Mouse (Mus musculus): ENCODE data around the gene Gm49450.

DNA sequence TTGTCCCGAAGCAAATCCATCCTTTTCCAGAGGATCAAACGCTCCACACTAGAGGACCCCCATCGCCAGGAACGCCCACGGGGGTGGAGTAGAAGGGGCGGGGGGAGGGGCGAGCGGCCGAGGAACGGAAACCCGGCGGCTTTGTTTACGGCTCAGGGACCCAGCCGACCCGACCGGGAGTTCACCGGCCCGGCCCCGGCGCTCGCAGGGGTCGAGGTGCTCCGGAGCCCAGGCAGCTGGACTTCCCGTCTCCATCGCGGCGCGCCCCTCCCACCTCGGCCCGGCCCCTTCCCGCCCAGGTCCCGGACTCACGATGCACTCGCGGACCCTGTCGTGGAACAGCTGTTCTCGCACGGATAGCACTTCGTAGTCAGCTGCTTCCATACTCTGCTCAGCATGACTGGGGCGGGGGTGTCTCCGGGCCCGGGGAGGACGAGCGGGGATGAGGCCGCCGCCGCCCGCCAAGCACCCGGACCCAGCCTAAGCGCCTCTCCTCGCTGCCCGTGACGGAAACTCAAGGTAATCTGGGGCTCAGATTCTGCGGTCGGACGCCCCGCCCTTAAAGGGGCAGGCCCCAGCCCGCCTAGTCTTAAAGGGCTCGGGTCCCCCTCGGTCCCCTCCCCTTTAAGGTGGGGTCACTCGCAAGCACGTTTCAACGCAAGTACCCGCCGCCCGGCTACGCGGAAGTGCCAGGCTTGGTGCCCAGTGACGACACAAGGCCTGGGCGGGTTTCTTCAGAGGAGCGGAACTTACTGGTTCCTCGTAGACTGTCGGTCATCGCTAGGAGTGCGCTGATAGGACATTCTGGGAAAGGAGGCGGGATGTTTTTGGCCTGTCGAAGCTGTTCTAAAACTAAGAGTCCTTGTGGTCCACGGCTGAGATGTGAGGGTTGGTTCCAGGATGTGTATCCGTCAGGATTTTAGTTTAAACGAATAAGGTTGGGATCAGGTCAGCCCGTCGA is 35.5 kb downstream of the Gm49450 start, which contains the start of gene Lmbr1l:
- TF ChIP-seq POLR2A (IDR thresholded peaks at IDR 0.05; ENCODE audit: borderline replicate concordance, extremely low read depth, insufficient read depth, insufficient read length, poor library complexity, severe bottlenecking): peak; percentile 49; the same call in 1 of the 2 replicates
- TF ChIP-seq CTCF (IDR thresholded peaks at IDR 0.05; ENCODE audit: borderline replicate concordance, extremely low read depth, insufficient read depth, insufficient read length): no peak

All from brain, embryonic 14.5 days (tissue).